Mouse (Mus musculus) MEL (cell line): Measurements from ENCODE around the gene Gtpbp1. TPM values are rescaled to one million over a fixed set of nuclear protein-coding genes. Genes with fewer than 3 reads are reported as not detected.
A peak's percentile ranks its signal among the peaks of the same experiment; 100 is the strongest.
"Not testable (repeated sequence)": the region's sequence is repeated elsewhere in the genome, so short reads cannot be mapped to it uniquely, and the experiment has no call there.

Experiments used
- DNase-seq: peaks from one replicate; pipeline ENCODE4 v3.0.0; 2011; ENCODE audit warnings: low read depth, low spot score
- H3K27ac ChIP-seq: 2 replicates; pipeline ENCODE4 v1.5.1; 2012; ENCODE audit warnings: low read depth, mild to moderate bottlenecking, control low read depth, low read length, moderate library complexity; ENCODE audit not compliant: control insufficient read depth
- H3K27me3 ChIP-seq, 2 experiments: fragments of 150-350 bp in 1 of 2; sonication (generic) in 1 of 2; 2 replicates each; pipeline ENCODE4 v1.6.1; 2012; ENCODE audit warnings: low read length in 2 of 2, mild to moderate bottlenecking in 2 of 2, improper control_type of control experiment in 1 of 2, moderate library complexity in 1 of 2; ENCODE audit not compliant: insufficient read depth in 2 of 2, control insufficient read depth in 1 of 2
- H3K36me3 ChIP-seq, 2 experiments: 2 replicates each; pipeline ENCODE4 v1.6.1; 2012 to 2014; ENCODE audit warnings: low read length in 2 of 2, improper control_type of control experiment in 1 of 2, inconsistent platforms in 1 of 2, mild to moderate bottlenecking in 1 of 2; ENCODE audit not compliant: insufficient read depth in 2 of 2, control insufficient read depth in 1 of 2
- H3K4me1 ChIP-seq, 2 experiments: fragments of 150-350 bp in 1 of 2; sonication (generic) in 1 of 2; 2 replicates each; pipeline ENCODE4 v1.6.1; 2012; ENCODE audit warnings: low read length in 2 of 2, improper control_type of control experiment in 1 of 2, mild to moderate bottlenecking in 1 of 2; ENCODE audit not compliant: insufficient read depth in 2 of 2, control insufficient read depth in 1 of 2
- H3K4me3 ChIP-seq, 2 experiments: fragments of 150-350 bp in 1 of 2; sonication (generic) in 1 of 2; 2 replicates each; pipeline ENCODE4 v1.5.1; 2012; ENCODE audit warnings: low read depth in 2 of 2, low read length in 2 of 2, mild to moderate bottlenecking in 2 of 2, moderate library complexity in 2 of 2, control low read depth in 1 of 2, improper control_type of control experiment in 1 of 2; ENCODE audit not compliant: control insufficient read depth in 1 of 2, insufficient read depth in 1 of 2
- H3K79me2 ChIP-seq: 2 replicates; pipeline ENCODE4 v1.6.1; 2012; ENCODE audit warnings: mild to moderate bottlenecking, low read length, moderate library complexity; ENCODE audit not compliant: control insufficient read depth, poor library complexity, insufficient read depth
- H3K9ac ChIP-seq: 2 replicates; pipeline ENCODE4 v1.6.1; 2012; ENCODE audit warnings: low read depth, mild to moderate bottlenecking, control low read depth, low read length, moderate library complexity; ENCODE audit not compliant: control insufficient read depth, poor library complexity, severe bottlenecking
- H3K9me3 ChIP-seq: fragments of 150-350 bp; sonication (generic); replicated peaks from 2 replicates; pipeline ENCODE4 v1.6.1; 2012; ENCODE audit warnings: mild to moderate bottlenecking, low read length, improper control_type of control experiment, moderate library complexity; ENCODE audit not compliant: insufficient read depth
- BHLHE40 ChIP-seq: IDR thresholded peaks from 2 replicates; pipeline ENCODE4 v1.6.1; 2012; ENCODE audit warnings: low read depth, mild to moderate bottlenecking, inconsistent platforms, low read length, improper control_type of control experiment, borderline replicate concordance
- E2F4 ChIP-seq: IDR thresholded peaks from 2 replicates; pipeline ENCODE4 v1.6.1; 2011; ENCODE audit warnings: low read depth, low read length, improper control_type of control experiment, borderline replicate concordance
- ETS1 ChIP-seq: IDR thresholded peaks from 2 replicates; pipeline ENCODE4 v1.6.1; 2012; ENCODE audit warnings: low read depth, mild to moderate bottlenecking, inconsistent platforms, low read length, improper control_type of control experiment, moderate library complexity
- MAX ChIP-seq: IDR thresholded peaks from 2 replicates; pipeline ENCODE4 v1.6.1; 2011; ENCODE audit warnings: low read length, improper control_type of control experiment
- MXI1 ChIP-seq: IDR thresholded peaks from 2 replicates; pipeline ENCODE4 v1.6.1; 2011; ENCODE audit warnings: mild to moderate bottlenecking, low read depth, low read length, improper control_type of control experiment
- MYB ChIP-seq: IDR thresholded peaks from 2 replicates; pipeline ENCODE4 v1.6.1; 2011; ENCODE audit warnings: mild to moderate bottlenecking, low read depth, low read length, improper control_type of control experiment
- MYC ChIP-seq: IDR thresholded peaks from 2 replicates; pipeline ENCODE4 v1.6.1; 2011; ENCODE audit warnings: low read depth, mild to moderate bottlenecking, low read length, improper control_type of control experiment, moderate library complexity
- POLR2A ChIP-seq, 2 experiments: IDR thresholded peaks; 2 replicates each; pipeline ENCODE4 v1.6.1; 2011 to 2012; ENCODE audit warnings: low read length in 2 of 2, mild to moderate bottlenecking in 2 of 2, control low read depth in 1 of 2, improper control_type of control experiment in 1 of 2, low read depth in 1 of 2, moderate library complexity in 1 of 2; ENCODE audit not compliant: control insufficient read depth in 1 of 2, insufficient read depth in 1 of 2, poor library complexity in 1 of 2
- POLR2AphosphoS5 ChIP-seq: IDR thresholded peaks from 2 replicates; pipeline ENCODE4 v1.6.1; 2012; ENCODE audit warnings: low read depth, borderline replicate concordance, mild to moderate bottlenecking, inconsistent platforms, low read length, moderate library complexity, mixed read lengths
- SIN3A ChIP-seq: IDR thresholded peaks from 2 replicates; pipeline ENCODE4 v1.6.1; 2012; ENCODE audit warnings: low read length, improper control_type of control experiment, inconsistent platforms
- TBP ChIP-seq: IDR thresholded peaks from 2 replicates; pipeline ENCODE4 v1.8.0; 2011; ENCODE audit warnings: low read depth, low read length, improper control_type of control experiment
- USF1 ChIP-seq: IDR thresholded peaks from 2 replicates; pipeline ENCODE4 v1.6.1; 2014; ENCODE audit warnings: low read depth, mild to moderate bottlenecking, inconsistent platforms, low read length, improper control_type of control experiment, moderate library complexity
- ZNF384 ChIP-seq: IDR thresholded peaks from 2 replicates; pipeline ENCODE4 v1.6.1; 2012; ENCODE audit warnings: low read depth, mild to moderate bottlenecking, inconsistent platforms, low read length, improper control_type of control experiment
- polyA plus RNA-seq, 2 experiments: library from polyadenylated mRNA; stranded (reverse) in 1 of 2; unstranded in 1 of 2; fragments of >175 nt in 1 of 2; fragments of >200 nt in 1 of 2; gene quantifications; 2 replicates each; pipeline versions ENCODE4 v1.2.1 to v1.2.4; 2012; ENCODE audit warnings: low replicate concordance in 2 of 2, low read depth in 1 of 2; ENCODE audit not compliant: insufficient read length in 2 of 2, insufficient read depth in 1 of 2, missing spikeins in 1 of 2
- total RNA-seq: library from RNA; depleted of rRNA; stranded (reverse); fragments of 300-350 nt; gene quantifications from 2 replicates; pipeline ENCODE4 v1.2.3, GENCODE M21; 2012

Gene Gtpbp1
- total and polyA plus RNA-seq, 3 experiments: 50.3 to 92.2 TPM; not detected in 1

GRCm38 (mm10) chr15:79671828-79672348, 18.8 kb upstream of the Gtpbp1 start:
- not testable (repeated sequence) for H3K27me3 ChIP-seq, H3K9me3 ChIP-seq, H3K4me1 ChIP-seq
- peaks cover 11 to 18% of the 10 kb centered on the region in 2 experiments for H3K36me3 ChIP-seq
- DNase-seq: peak; percentile 61
- peak overlapping the region; percentile 88 to 98 for H3K4me3 ChIP-seq
- H3K9ac ChIP-seq: peak overlapping the region; percentile 97
- TF ChIP-seq MXI1: peak; percentile 95
- peak; percentile 87 for TF ChIP-seq MAX
- peak; percentile 65 for TF ChIP-seq ZNF384
- TF ChIP-seq ETS1: 0 out of 2 replicates have a peak, but pooled peaks have one; percentile 11
- peak; percentile 15; the same call in 1 of the 2 replicates for TF ChIP-seq BHLHE40
- TF ChIP-seq SIN3A: peak; percentile 70; the same call in 1 of the 2 replicates
- peak; percentile 94 for TF ChIP-seq MYC
- peak in 1 of 2 experiments; percentile 33; a peak in 1 of 4 replicates for TF ChIP-seq POLR2A (IDR thresholded peaks at IDR 0.05; ENCODE audit: control insufficient read depth in 1 of 2, insufficient read depth in 1 of 2, low read depth in 1 of 2, low read length in 2 of 2, poor library complexity in 1 of 2)
- TF ChIP-seq MYB: 0 out of 2 replicates have a peak, but pooled peaks have one; percentile 25
- H3K79me2 ChIP-seq: peaks cover 17% of the 10 kb centered on the region
- peak overlapping the region; percentile 8; the same call in 1 of the 2 replicates for H3K27ac ChIP-seq

- Histone ChIP-seq H3K4me3 (no peak overlapping the region), H3K36me3 (peaks cover 15 to 17% of the 10 kb centered on the region in 2 experiments), H3K27ac (no peak overlapping the region)
- TF ChIP-seq USF1: no peak
- TF ChIP-seq, all 39 proteins: peak for 0
- DNase-seq: no peak
- H3K9me3 ChIP-seq: no peaks in the 10 kb centered on the region
- no peaks in the 10 kb centered on the region for H3K27me3 ChIP-seq
- H3K4me1 ChIP-seq: peaks cover 0 to 8% of the 10 kb centered on the region in 2 experiments; a peak in 1 of 4 replicates
- no peak overlapping the region for H3K9ac ChIP-seq
- H3K79me2 ChIP-seq: peaks cover 39% of the 10 kb centered on the region
Measured at GRCm38 (mm10) chr15:79677936-79678335, 12.7 kb upstream of the Gtpbp1 start.

- Histone ChIP-seq H3K9me3 (no peaks in the 10 kb centered on the region), H3K27me3 (no peaks in the 10 kb centered on the region), H3K36me3 (peaks cover 2 to 29% of the 10 kb centered on the region in 2 experiments; a peak in 3 of 4 replicates), H3K27ac (no peak overlapping the region), H3K79me2 (peaks cover 78% of the 10 kb centered on the region), H3K4me1 (peaks cover 4 to 29% of the 10 kb centered on the region in 2 experiments; a peak in 3 of 4 replicates), H3K4me3 (no peak overlapping the region), H3K9ac (no peak overlapping the region)
- no peak for DNase-seq
- TF ChIP-seq ETS1 (0 out of 2 replicates have a peak, but pooled peaks have one; percentile 2), TBP (no peak), POLR2AphosphoS5 (no peak), E2F4 (no peak)
Measured at GRCm38 (mm10) chr15:79681973-79682372, 8.7 kb upstream of the Gtpbp1 start.
